Mouse (Mus musculus) right cerebral cortex, adult 2 months (tissue): ENCODE measurements around the gene Pygo2.

Source experiments
- DNase-seq, 2 experiments: peaks; one replicate each; pipeline ENCODE4 v3.0.0; 2021 to 2022; ENCODE audit warnings: low spot score in 2 of 2

Pygo2 gene

DNA sequence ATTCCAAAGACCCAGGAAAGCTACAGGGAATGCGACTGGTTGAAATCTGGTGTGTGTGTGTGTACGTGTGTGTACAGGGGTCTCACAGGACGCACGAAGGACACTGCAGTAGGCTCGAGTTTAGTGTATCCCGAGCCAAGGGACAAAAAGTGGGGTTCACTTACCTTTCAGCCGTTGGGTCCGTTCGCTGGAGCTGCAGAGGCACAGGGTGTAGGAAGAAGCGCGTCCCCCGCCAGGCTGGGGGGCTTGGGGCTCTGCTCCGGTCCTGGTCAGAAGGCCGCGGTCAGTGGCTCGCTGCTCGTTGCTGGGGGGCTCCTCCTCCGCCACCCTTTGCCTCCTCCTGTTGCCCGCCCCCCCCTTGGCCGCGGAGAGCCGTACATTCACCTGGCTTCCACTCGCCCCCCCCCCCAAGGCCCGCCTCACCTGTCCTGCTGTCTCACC is 37.1 kb upstream of the Pygo2 start:
- DNase-seq: no peak

- DNase-seq: peak; percentile 94 to 95
Observed at GRCm38 (mm10) chr3:89393605-89394004, 36.4 kb upstream of the Pygo2 start.

DNA sequence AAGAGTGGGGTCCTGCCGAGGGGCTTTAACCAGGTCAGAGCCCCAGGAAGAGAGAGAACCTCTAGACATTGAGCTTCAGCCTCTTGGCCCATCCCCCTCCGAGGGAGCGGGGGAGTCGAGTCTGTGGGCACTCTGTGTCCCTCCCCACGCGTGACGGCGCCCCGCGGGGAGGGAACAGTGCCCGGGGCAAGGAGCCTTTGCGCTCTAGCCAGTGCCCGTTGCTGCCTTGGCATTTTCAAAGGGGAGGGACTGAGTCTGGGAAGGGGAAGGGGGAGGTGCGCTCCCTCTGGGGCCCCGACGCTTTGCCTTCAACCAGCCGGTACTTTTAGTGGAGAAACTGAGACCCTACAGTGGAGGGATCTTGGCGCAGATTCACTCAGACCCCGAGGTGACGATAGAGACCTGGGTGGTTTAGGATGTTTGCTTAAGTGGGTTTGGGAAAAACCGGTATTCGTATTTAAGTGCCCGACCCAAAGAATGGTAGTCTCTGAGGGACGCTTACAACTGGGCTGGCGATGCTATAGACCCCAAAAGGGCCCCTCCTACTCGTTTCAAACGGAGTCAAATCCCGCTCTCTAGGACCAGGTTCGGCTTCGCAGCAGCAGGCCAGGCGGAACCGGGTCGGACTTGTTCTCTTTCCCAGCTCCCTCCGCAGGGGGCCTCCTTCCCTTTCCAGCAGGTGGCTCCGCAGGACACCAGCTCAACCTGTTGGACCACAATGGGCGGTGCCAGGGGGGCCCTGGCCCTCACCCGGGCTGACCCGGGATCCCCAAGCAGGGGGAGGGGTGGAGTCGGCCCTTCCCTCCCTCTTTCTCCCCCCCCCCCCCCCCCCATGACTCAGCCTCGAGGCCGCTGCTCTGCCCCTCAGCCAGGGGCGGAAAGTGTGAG is 35.8 kb upstream of the Pygo2 start, which contains the start of gene Zbtb7b:
Zbtb7b (minus strand) TSS at position 771 of the 888 bp plus-strand sequence.
- DNase-seq: peak; percentile 44 to 51

- peak in 1 of 2 experiments; percentile 55 for DNase-seq
Observed at GRCm38 (mm10) chr3:89394894-89395256, 35.1 kb upstream of the Pygo2 start.

DNA sequence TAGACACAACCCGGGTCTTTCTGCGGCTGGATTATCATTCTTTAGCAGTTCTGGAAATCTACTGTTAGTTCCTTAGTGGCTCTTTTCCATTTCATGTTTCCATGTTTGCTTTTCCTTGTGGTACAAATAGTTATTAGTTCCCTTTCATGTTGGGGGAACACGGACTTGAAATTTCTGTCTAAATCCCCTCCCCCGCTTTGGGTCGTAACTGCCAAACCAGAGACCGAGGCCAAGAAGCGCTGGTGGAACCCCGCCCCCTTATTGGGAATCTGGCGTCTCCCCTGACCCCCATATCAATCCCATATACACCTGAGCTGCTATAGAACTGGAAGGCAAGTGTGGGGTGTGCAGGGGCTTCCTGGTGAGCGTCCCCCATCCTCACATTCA is 34.6 kb upstream of the Pygo2 start:
- no peak for DNase-seq

DNA sequence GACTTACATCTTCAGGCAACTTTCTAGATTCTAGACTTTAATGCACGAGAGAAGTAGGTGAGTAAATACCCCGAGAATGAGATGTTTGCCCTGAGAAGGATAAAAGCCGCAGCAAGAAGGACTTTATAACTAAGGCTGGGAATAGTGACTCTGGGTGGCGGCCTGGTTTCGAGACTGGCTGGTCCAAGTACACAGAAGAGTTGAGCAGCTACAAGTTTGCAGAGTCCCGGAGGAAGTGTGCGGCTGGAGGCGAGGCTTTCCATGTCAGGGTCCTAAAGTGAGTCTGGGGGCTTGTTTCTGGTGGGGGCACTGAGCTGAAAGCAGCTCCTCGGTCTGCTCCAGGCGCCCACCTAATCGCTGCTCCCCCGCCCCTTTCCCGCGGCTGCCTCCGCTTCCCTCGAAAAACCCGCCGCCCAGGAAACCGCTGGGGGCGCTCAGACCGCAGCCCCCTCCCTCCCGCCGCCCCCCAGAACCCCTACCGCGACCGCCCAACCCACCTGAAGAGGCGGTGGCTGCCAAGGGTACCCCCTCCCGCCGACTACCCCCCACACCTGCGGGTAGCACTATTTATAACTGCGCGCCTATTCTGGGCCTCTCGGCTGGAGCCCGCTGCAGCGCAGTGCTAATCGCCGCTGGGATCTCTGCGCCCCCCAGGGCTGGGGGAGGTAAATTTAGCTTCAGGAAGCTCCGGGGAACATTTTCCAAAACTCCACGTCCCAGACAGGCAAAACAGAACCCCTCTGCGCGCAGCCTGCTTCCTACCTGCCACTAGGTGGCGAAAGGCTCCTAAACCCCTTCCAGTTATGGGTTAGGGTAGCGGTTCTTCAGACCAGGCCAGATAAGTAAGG is 34.0 kb upstream of the Pygo2 start:
- DNase-seq: peak; percentile 48 to 64

- no peak for DNase-seq
Observed at GRCm38 (mm10) chr3:89396654-89397005, 33.4 kb upstream of the Pygo2 start.

GRCm38 (mm10) chr3:89401329-89401728 is 28.7 kb upstream of the Pygo2 start:
- DNase-seq: no peak

- no peak for DNase-seq
Observed at GRCm38 (mm10) chr3:89402693-89403092, 27.3 kb upstream of the Pygo2 start, which contains the start of gene Lenep. Lenep (minus strand) TSS chr3:89402793.

DNA sequence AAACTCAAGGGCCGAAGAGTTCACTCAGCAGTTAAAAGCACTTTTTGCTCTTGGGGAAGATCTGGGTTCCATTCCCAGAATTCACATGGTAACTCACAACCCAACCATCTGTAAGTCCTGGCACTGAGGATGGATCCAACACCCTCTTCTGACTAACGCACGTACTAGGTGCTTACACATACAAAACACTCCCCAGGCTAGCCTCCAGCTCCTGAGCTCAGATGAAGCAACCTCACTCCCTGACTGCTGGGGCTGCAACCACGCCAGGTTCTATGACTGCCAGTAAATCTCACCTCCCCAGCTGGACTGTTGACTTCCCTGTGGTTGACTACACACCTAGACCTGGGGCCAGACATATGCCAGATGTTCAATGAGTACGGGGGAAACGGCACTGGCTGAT is 23.1 kb upstream of the Pygo2 start:
- no peak for DNase-seq

DNA sequence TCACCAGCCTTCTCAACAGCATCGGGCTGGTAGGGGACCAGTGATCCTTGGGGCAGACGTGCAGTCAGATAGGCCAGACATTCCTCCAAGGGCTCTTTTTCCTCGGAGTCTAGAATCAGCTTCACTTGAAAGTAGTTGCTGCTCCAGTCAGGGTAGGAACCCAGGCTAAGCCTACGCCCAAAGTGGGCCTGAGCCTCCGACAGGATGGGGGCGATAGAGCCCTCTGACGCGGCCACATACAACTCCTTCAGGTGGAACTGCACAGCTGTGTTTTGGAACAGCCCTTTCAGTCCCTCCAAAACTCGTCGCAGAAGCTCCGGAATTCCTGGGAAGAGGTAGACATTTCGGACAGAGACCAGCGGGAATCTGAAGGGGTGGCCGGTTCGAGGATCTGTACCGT is 21.6 kb upstream of the Pygo2 start:
- no peak for DNase-seq

- DNase-seq: no peak
Observed at GRCm38 (mm10) chr3:89409701-89410100, 20.3 kb upstream of the Pygo2 start.

DNA sequence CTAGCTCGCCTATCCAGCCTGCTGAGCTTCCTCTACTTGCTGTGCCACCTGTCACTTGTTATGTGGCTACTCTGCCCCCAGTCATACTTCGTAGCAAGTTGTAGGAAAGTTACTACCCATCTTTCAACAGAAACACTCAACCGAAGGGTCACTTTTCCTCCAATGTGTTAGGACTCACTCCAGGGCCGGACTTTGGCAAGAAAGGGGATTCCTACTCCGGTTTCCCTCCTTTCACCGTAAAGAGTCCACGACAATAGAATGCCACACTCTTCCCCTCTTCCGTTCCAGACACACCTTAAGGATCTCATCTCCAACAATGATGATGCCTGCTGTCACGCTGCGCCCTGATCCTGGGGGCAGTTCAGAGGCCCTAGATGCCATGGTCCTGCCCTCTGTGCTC is 19.1 kb upstream of the Pygo2 start:
- no peak for DNase-seq

GRCm38 (mm10) chr3:89411490-89412393 is 18.3 kb upstream of the Pygo2 start, which contains the start of gene Flad1:
Flad1 (minus strand) TSS chr3:89411870.
- peak; percentile 100 for DNase-seq

- no peak for DNase-seq
Observed at GRCm38 (mm10) chr3:89416158-89416557, 13.9 kb upstream of the Pygo2 start.

- DNase-seq: no peak
Observed at GRCm38 (mm10) chr3:89417131-89417530, 12.9 kb upstream of the Pygo2 start.

DNA sequence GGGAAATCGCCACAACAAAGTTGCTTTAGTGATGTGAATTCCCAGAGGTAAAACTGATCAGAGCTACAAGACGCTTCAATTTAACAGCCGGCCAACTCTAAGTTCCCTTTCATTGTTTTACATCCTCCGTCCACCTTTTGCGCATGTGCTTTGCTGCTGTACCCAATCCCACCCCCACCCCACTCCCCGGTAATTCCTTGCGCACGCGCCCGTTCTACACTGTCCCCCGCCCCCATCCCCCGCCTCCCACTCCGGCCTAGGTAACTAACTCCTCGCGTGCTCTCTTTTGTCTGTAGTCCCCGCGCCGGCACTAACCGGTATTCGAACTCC is 12.2 kb upstream of the Pygo2 start:
- no peak for DNase-seq

- DNase-seq: peak; percentile 93
Observed at GRCm38 (mm10) chr3:89418170-89418860, 11.7 kb upstream of the Pygo2 start, which contains the start of the genes Cks1b and Shc1. Cks1b (minus strand) TSS chr3:89418383. Shc1 (plus strand) TSS chr3:89418443.

- no peak for DNase-seq
Observed at GRCm38 (mm10) chr3:89418861-89419250, 11.2 kb upstream of the Pygo2 start.

- no peak for DNase-seq
Observed at GRCm38 (mm10) chr3:89419571-89419970, 10.4 kb upstream of the Pygo2 start.

GRCm38 (mm10) chr3:89419981-89420380 is 10.0 kb upstream of the Pygo2 start:
- DNase-seq: no peak
